Mouse (Mus musculus) heart, adult 2 months (tissue): Measurements from ENCODE around the gene Tmub2.

ENCODE experiments used
- CTCF ChIP-seq: fragments of 200-600 bp; IDR thresholded peaks from 2 replicates; pipeline ENCODE4 v1.8.1; 2022; ENCODE audit warnings: antibody characterized with exemption, mild to moderate bottlenecking, moderate library complexity
- EP300 ChIP-seq: fragments of 200-500 bp; IDR thresholded peaks from 2 replicates; pipeline ENCODE4 v1.6.1; 2011; ENCODE audit warnings: low read depth, low read length, control low read depth; ENCODE audit not compliant: insufficient read depth
- POLR2A ChIP-seq: fragments of 200-500 bp; IDR thresholded peaks from 2 replicates; pipeline ENCODE4 v1.6.1; 2011; ENCODE audit warnings: mild to moderate bottlenecking, low read depth, low read length, control low read depth; ENCODE audit not compliant: insufficient read depth

DNA sequence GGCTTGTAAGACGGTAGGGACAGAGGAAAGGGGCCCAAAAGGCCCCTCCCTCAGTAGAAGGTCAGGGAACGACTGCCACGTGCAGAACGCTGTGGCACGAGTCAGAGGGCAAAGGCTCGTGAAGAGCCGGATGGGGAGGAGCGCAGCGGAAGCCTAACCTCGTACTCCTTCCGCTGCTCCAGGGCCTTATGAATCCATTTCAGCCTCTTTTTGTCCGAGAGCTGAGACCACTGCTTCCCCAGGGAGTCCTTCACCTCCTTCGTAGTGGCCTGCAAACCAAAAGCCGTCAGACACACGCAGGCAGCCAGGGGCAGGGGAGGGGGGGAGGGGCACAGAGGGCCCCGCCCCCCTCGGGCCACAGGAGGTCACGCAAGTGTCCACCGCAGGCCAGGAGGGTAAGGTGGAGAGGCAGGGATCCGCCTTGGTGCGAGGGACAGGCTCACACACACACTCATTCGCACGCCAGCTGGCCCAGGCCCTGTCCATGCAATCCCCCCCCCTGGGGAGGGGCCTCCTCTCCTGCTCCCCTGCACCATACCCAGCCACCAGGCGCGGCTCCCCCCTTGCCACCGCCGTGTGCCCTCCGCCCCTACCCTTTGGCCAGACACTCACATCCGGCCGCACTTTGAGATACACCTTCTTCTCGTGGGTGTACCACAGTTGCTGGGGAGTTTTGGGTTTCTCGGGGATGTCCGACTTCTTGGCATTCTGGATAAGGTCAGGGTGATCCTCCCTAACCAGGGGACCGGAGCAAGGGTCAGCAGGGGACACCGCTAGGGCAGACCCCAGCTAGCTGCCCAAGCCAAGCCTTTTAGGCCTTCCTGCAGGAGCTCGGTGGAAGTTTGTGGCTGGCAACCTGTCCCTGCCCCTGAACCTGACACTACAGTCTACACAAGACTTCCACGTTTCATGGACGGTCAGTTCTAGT lies 26.3 kb downstream of the Tmub2 start:
- TF ChIP-seq CTCF, result no peak
- TF ChIP-seq EP300, result no peak
- no peak for TF ChIP-seq POLR2A
